Mouse (Mus musculus) kidney, postnatal 10 days (tissue): Measurements from ENCODE around the gene Ube2z.
A peak's percentile ranks its signal among the peaks of the same experiment; 100 is the strongest.
"Not testable (repeated sequence)": the region's sequence is repeated elsewhere in the genome, so short reads cannot be mapped to it uniquely, and the experiment has no call there.

ENCODE experiments used
- DNase-seq: peaks from one replicate; pipeline ENCODE4 v3.0.0; 2021; ENCODE audit warnings: mixed read lengths

Ube2z gene

DNA sequence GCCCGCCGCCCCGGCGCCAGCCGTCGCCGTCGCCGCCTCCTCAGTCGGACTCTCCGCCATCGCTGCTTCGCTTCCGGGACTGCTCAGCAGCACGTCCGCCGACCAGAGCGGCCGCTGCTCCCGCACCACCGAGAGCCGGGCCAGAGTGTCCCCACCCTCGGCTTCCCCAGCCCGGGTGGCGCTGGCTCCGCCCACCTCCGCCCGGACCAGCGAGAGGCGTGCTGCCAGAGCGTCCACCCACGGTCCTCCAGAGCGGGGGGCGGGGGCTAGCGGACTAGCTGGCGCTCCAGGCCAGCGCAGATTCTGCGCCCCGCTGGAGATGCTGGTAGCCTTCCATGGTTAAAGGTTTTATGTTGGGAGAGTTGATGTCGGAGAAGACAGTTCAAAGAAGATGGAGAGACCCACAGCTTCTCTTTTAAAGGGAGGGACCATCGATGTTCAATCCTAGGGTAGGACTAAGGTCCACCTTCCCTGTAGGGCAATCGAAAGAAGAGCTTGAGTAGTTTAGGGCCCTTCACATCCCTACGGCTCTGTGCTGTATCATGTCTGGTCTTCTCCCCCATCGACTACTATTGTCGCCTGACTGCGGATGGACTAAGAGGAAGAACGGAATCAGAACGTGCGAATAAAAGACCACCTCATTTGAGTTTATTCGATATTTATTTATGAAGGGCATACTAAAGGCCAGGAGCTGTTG is at the start of gene Ube2z:
TSS of gene Ube2z (minus strand) at position 174 of the 697 bp plus-strand sequence.
- peak; percentile 99 for DNase-seq

GRCm38 (mm10) chr11:96114077-96114476 is 48.9 kb upstream of the Ube2z start:
- no peak for DNase-seq

GRCm38 (mm10) chr11:96111751-96112150 is 46.6 kb upstream of the Ube2z start, which contains the start of gene Calcoco2:
TSS of gene Calcoco2 (minus strand) at chr11:96111964.
- no peak for DNase-seq

GRCm38 (mm10) chr11:96110950-96111349 is 45.8 kb upstream of the Ube2z start:
- DNase-seq = not testable (repeated sequence)

GRCm38 (mm10) chr11:96108376-96108775 is 43.2 kb upstream of the Ube2z start:
- DNase-seq = no peak

GRCm38 (mm10) chr11:96093361-96093760 is 28.2 kb upstream of the Ube2z start:
- DNase-seq = peak; percentile 73

DNA sequence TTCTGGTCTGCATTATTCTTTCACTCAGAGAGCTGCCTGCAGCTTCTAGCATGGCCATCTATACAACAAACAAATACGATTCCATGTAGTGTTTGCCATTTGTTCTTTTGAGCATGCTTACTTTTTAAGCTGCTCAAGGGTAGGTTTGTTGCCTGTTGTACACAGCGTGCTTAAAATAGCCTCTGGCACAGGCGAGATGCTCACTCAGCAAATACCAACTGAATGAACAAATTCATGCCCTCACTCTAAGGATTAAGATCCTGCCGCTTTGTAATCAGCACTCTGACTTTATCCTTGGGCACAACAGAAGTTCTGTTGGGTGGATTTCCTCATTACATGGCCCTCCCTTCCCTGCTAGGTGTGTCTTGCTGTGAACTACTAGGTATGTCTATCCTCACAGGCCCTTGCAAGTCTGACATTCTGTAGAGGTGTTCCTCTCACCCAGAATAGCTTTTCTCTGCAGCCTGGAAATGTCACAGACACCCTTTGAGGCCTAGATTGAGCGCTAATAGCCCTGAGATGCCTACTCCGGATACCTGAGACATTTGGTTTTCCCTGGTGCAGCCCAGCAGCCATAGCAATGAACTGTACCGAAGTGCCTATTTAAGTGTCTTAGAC is 27.6 kb upstream of the Ube2z start:
- DNase-seq = no peak

DNA sequence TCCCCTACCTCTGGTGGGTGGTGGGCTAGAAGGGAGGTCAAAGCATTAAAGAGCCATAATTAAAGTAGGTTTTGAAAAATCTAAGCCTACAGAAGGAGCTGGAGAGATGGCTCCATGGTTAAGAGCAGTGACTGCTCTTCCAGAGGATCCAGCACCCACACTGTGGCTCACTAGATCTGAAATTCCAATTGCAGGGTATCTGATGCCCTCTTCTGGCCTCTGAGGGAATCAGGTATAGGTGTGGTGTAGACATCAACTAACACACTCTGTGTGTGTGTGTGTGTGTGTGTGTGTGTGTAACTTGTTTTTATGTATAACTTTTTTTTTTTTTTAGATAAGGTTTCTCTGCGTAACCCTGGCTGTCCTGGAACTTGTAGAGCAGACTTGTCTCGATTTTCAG is 25.9 kb upstream of the Ube2z start:
- peak; percentile 43 for DNase-seq

DNA sequence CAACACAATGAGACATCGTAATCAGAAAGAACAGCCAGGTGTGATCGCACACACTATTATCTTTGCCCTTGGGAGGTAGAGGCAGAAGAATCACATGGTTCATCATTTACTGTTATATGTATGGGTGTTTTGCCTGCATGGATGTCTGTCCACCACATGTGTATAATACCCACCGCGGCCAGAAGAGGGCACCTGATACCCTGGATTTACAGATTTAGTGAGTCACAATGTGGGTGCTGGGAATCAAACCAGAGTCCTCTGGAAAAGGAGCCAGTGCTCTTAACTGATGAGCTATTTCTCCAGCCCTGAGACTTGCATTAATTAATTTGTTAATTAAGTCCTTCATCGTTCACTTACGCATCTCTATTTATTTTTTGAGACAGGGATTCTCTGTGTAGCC is 22.8 kb upstream of the Ube2z start:
- DNase-seq = no peak

GRCm38 (mm10) chr11:96082682-96083081 is 17.5 kb upstream of the Ube2z start:
- no peak for DNase-seq

DNA sequence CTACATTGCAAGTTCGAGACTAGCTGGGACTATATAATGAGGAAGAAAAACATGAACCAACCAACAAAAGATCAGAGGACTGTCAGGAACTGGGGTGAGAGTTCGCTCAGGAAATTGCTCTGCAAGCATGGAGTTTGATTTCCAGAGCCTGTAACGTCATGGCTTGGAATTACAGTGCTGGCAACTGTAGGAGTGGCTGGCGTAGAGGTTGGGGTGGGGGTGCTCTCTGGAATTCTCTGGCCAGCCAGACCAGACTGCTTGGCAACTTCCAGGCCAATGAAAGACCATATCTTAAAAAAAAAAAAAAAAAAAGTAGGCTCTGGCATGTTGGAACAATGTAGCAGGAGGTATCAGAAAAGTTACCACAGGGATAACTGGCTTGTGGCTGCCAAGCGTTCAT is 15.5 kb upstream of the Ube2z start:
- DNase-seq = no peak

DNA sequence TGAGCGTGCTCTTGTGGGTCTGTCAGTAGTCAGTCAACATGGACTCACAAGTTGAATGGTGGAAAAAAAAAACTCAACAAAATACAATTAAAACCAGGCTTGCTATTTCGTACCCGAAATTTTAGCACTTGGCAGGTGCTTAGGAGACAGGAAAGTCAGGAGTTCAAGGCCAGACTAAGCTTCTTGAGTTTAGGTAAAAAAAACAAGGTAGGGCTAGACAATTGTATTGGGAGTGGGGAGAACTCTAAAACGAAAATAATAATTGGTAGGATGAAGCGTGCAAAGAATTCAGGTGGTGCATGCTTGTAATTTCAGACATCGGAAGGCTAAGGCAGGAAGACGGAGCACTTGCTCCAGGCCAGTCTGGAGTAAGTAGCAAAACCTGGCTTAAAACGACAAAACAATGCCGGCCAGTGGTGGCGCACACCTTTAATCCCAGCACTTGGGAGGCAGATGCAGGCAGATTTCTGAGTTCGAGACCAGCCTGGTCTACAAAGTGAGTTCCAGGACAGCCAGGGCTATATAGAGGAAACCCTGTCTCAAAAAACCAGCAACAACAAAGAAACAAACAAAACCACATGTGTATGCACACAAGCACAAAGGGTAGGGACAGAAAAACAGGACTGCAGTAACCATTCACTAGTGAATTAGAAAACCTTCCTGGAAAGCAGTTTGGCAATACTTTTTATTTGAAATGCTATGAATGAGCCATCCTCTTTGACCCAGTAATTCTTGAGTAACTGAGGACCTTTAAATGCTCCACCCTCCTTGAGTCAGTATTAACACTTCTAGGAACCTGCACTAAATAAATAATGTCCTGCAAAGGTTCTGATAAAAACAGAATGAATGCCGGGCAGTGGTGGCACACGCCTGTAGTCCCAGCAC is 11.3 kb upstream of the Ube2z start:
- no peak for DNase-seq

- DNase-seq = peak; percentile 98
These were observed 10.5 kb upstream of the Ube2z start, which contains the start of gene Atp5g1 for GRCm38 (mm10) chr11:96075509-96076220. TSS of gene Atp5g1 (minus strand) at chr11:96075670.

- DNase-seq = peak; percentile 46
These were observed 10.0 kb upstream of the Ube2z start for GRCm38 (mm10) chr11:96075177-96075508.

- no peak for DNase-seq
These were observed 9.4 kb upstream of the Ube2z start for GRCm38 (mm10) chr11:96074351-96075176.

DNA sequence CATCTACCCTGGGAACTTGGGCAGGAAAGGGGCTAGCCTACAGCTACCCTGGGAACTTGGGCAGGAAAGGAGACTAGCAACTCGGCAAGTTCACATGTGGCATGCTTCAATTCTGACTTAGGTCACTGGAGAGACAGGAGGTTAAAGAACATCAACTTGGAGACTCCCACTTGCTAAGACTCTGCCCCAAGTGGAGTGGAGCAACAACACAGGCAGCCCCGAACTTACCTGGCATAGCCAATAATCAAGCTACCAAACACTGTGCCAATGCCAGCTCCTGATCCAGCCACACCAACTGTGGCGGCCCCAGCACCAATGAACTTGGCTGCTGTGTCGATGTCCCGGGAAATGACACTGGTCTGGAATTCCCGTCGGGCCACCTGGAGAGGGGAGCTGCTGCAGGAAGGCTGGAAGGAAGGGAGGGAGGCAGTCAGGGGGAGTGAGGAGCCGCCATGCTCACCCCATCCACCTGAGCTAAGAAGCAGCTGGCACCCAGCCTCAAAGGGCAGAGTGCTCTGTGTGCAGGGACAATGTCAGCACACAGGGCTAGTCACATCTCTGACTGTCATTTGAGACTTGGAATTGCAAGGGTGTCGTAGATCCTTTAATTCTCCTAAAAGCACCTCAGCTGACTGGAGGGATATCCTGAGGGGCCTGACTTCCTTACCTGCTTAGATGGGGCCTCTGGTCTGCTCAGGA is 8.3 kb upstream of the Ube2z start:
- DNase-seq = peak; percentile 38

DNA sequence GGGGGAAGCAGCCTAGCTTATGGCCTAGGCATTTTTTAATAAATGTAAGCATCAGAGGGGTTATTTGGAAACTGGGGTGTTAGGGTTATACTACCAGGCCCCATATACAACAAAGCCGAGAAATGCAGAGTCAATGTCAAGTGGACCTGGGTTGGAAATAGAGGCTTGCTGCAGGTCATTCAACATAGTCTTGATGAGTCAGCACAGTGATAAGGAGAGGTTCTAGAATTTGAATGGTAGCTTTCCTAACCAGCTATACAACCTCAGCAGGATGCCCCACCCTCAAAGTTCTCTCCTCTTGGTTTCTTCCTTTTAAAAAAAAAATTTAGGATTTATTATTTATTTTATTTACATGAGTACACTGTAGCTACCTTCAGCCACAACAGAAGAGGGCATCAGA is 5.8 kb upstream of the Ube2z start:
- DNase-seq = no peak

DNA sequence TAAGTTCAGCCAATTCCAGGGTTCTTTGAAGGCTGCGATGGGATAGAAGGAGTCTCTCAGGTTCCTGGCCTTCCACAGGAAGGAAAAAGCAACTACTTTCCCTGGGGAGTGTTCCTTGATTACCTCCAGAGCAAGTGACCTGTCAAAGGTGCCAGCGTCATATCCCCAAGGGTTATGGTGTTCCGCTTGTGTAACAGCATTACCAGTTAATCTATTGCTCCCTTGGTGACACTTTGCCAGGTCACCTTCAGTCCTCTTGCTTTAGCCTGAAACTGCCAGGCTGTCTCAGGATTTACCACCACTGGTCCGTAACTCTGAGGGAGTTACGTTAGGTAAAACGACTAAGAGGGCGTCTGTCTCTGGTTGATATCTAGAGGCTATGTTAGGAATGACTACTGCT is 5.2 kb upstream of the Ube2z start:
- no peak for DNase-seq

GRCm38 (mm10) chr11:96068231-96068630 is 3.0 kb upstream of the Ube2z start:
- peak; percentile 39 for DNase-seq

DNA sequence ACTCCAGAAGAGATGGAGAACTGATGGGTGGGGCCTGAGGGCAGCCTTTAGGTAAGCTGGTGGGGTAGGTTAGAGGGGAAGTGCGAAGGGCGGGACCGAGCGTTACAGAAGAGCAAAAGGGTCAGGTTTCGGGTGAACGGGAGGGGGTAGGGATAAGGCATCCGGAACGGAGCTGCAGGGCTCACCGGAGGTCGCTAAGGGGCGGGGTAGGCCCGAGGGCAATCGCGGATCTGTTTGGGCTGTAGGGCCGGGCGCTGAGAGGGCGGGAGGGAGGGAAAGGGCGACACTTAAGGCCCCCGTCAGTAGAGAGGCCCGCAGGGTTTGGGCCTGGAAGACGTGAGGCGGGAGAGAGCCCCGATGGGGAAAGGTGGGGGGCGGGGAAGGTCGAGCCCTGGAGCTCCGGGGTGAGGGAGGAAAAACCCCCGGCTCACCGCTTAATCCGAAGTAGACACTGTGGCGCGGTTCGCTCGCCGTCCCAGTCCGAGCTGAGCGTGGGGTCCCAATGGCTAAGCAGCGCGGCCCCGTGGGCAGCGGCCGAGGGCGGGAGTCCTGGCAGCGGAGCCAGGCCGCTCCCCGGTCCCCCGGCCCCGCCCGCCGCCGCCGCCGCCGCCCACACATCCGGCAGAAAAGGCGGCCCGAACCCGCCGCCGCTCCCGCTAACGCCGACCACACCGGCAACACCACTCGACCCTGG is 520 bp downstream of the Ube2z start:
- no peak for DNase-seq

GRCm38 (mm10) chr11:96058309-96058708 is 6.9 kb downstream of the Ube2z start:
- DNase-seq = no peak
